Mouse (Mus musculus): ENCODE data around the gene Lsamp. TPM values are rescaled to one million over a fixed set of nuclear protein-coding genes. Genes with fewer than 3 reads are reported as not detected.

The Lsamp gene
- polyA plus RNA-seq, 1 experiment from 2014 or later: 4.0 TPM

- Histone ChIP-seq H3K27ac (no peak overlapping the region), H3K9ac (no peak overlapping the region), H3K4me3 (replicated peaks) (no peak overlapping the region), H3K4me1 (replicated peaks) (no peaks in the 10 kb centered on the region), H3K4me2 (replicated peaks) (no peak overlapping the region), H3K9me3 (no peaks in the 10 kb centered on the region), H3K36me3 (no peaks in the 10 kb centered on the region), H3K27me3 (replicated peaks) (no peaks in the 10 kb centered on the region)
- 83% methylated on average over 2 of the region's 2 CpGs for WGBS
- no peak for ATAC-seq
These were observed 1089.3 kb downstream of the Lsamp start for GRCm38 (mm10) chr16:41073470-41073869.

- Histone ChIP-seq H3K4me2 (replicated peaks) (no peak overlapping the region), H3K9ac (no peak overlapping the region), H3K9me3 (no peaks in the 10 kb centered on the region), H3K27ac (no peak overlapping the region), H3K27me3 (replicated peaks) (no peaks in the 10 kb centered on the region), H3K4me1 (replicated peaks) (no peaks in the 10 kb centered on the region), H3K36me3 (no peaks in the 10 kb centered on the region), H3K4me3 (replicated peaks) (no peak overlapping the region)
- 85% methylated on average over 2 of the region's 2 CpGs for WGBS
- no peak for ATAC-seq
These were observed 1104.5 kb downstream of the Lsamp start for GRCm38 (mm10) chr16:41088648-41089047.

GRCm38 (mm10) chr16:41090092-41090491 lies 1105.9 kb downstream of the Lsamp start:
- Histone ChIP-seq H3K4me3 (replicated peaks) (no peak overlapping the region), H3K36me3 (no peaks in the 10 kb centered on the region), H3K27ac (no peak overlapping the region), H3K4me1 (replicated peaks) (no peaks in the 10 kb centered on the region), H3K9ac (no peak overlapping the region), H3K27me3 (replicated peaks) (no peaks in the 10 kb centered on the region), H3K4me2 (replicated peaks) (no peak overlapping the region), H3K9me3 (no peaks in the 10 kb centered on the region)
- no peak for ATAC-seq
- WGBS: 71% methylated on average over 2 of the region's 2 CpGs

- Histone ChIP-seq H3K9ac (no peak overlapping the region), H3K4me1 (replicated peaks) (no peaks in the 10 kb centered on the region), H3K27me3 (replicated peaks) (no peaks in the 10 kb centered on the region), H3K4me3 (replicated peaks) (no peak overlapping the region), H3K27ac (no peak overlapping the region), H3K9me3 (no peaks in the 10 kb centered on the region), H3K36me3 (no peaks in the 10 kb centered on the region), H3K4me2 (replicated peaks) (no peak overlapping the region)
- ATAC-seq: no peak
These were observed 1107.1 kb downstream of the Lsamp start for GRCm38 (mm10) chr16:41091259-41091658.

- Histone ChIP-seq H3K27me3 (replicated peaks) (no peaks in the 10 kb centered on the region), H3K4me1 (replicated peaks) (no peaks in the 10 kb centered on the region), H3K9me3 (no peaks in the 10 kb centered on the region), H3K27ac (no peak overlapping the region), H3K4me2 (replicated peaks) (no peak overlapping the region), H3K4me3 (replicated peaks) (no peak overlapping the region), H3K36me3 (no peaks in the 10 kb centered on the region), H3K9ac (no peak overlapping the region)
- 73% methylated on average over 3 of the region's 3 CpGs for WGBS
- ATAC-seq: no peak
These were observed 1118.6 kb downstream of the Lsamp start for GRCm38 (mm10) chr16:41102805-41103204.

GRCm38 (mm10) chr16:41124361-41124760 lies 1140.2 kb downstream of the Lsamp start:
- H3K9ac ChIP-seq: no peak overlapping the region
- 77% methylated on average over 2 of the region's 2 CpGs for WGBS
- no peaks in the 10 kb centered on the region for H3K9me3 ChIP-seq
- no peak overlapping the region for H3K27ac ChIP-seq
- H3K4me3 ChIP-seq (replicated peaks): no peak overlapping the region
- H3K36me3 ChIP-seq: no peaks in the 10 kb centered on the region
- H3K27me3 ChIP-seq (replicated peaks): no peaks in the 10 kb centered on the region
- no peaks in the 10 kb centered on the region for H3K4me1 ChIP-seq (replicated peaks)
- ATAC-seq: no peak
- H3K4me2 ChIP-seq (replicated peaks): no peak overlapping the region

GRCm38 (mm10) chr16:41125051-41125450 lies 1140.9 kb downstream of the Lsamp start:
- H3K27me3 ChIP-seq (replicated peaks): no peaks in the 10 kb centered on the region
- no peaks in the 10 kb centered on the region for H3K9me3 ChIP-seq
- no peak overlapping the region for H3K27ac ChIP-seq
- H3K4me3 ChIP-seq (replicated peaks): no peak overlapping the region
- no peaks in the 10 kb centered on the region for H3K4me1 ChIP-seq (replicated peaks)
- 95% methylated on average over 2 of the region's 2 CpGs for WGBS
- ATAC-seq: no peak
- no peak overlapping the region for H3K4me2 ChIP-seq (replicated peaks)
- H3K9ac ChIP-seq: no peak overlapping the region
- H3K36me3 ChIP-seq: no peaks in the 10 kb centered on the region

- Histone ChIP-seq H3K4me1 (replicated peaks) (no peaks in the 10 kb centered on the region), H3K27ac (no peak overlapping the region), H3K4me2 (replicated peaks) (no peak overlapping the region), H3K9ac (no peak overlapping the region), H3K4me3 (replicated peaks) (no peak overlapping the region), H3K27me3 (replicated peaks) (no peaks in the 10 kb centered on the region), H3K36me3 (no peaks in the 10 kb centered on the region), H3K9me3 (no peaks in the 10 kb centered on the region)
- no peak for ATAC-seq
- WGBS: 66% methylated on average over 4 of the region's 4 CpGs
These were observed 1146.9 kb downstream of the Lsamp start for GRCm38 (mm10) chr16:41131053-41131452.

- H3K4me2 ChIP-seq (replicated peaks): no peak overlapping the region
- WGBS: 86% methylated on average over 1 of the region's 1 CpGs
- no peaks in the 10 kb centered on the region for H3K27me3 ChIP-seq (replicated peaks)
- no peak overlapping the region for H3K9ac ChIP-seq
- H3K4me1 ChIP-seq (replicated peaks): no peaks in the 10 kb centered on the region
- no peak overlapping the region for H3K27ac ChIP-seq
- H3K36me3 ChIP-seq: no peaks in the 10 kb centered on the region
- ATAC-seq: no peak
- H3K4me3 ChIP-seq (replicated peaks): no peak overlapping the region
- H3K9me3 ChIP-seq: no peaks in the 10 kb centered on the region
These were observed 1188.7 kb downstream of the Lsamp start for GRCm38 (mm10) chr16:41172839-41173238.

GRCm38 (mm10) chr16:41179557-41179956 lies 1195.4 kb downstream of the Lsamp start:
- Histone ChIP-seq H3K27me3 (replicated peaks) (no peaks in the 10 kb centered on the region), H3K4me3 (replicated peaks) (no peak overlapping the region), H3K36me3 (no peaks in the 10 kb centered on the region), H3K4me2 (replicated peaks) (no peak overlapping the region), H3K4me1 (replicated peaks) (0 out of 2 replicates have a peak, but pooled peaks cover 4% of the 10 kb centered on the region), H3K27ac (no peak overlapping the region), H3K9ac (no peak overlapping the region), H3K9me3 (no peaks in the 10 kb centered on the region)
- 29% methylated on average over 3 of the region's 3 CpGs for WGBS
- no peak for ATAC-seq

GRCm38 (mm10) chr16:41180867-41181266 lies 1196.7 kb downstream of the Lsamp start:
- no peak for ATAC-seq

GRCm38 (mm10) chr16:41210055-41210454 lies 1225.9 kb downstream of the Lsamp start:
- no peak overlapping the region for H3K9ac ChIP-seq
- no peak overlapping the region for H3K4me2 ChIP-seq (replicated peaks)
- no peaks in the 10 kb centered on the region for H3K36me3 ChIP-seq
- WGBS: 92% methylated on average over 5 of the region's 5 CpGs
- no peak overlapping the region for H3K4me3 ChIP-seq (replicated peaks)
- no peaks in the 10 kb centered on the region for H3K27me3 ChIP-seq (replicated peaks)
- ATAC-seq: no peak
- H3K9me3 ChIP-seq: no peaks in the 10 kb centered on the region
- H3K27ac ChIP-seq: no peak overlapping the region
- no peaks in the 10 kb centered on the region for H3K4me1 ChIP-seq (replicated peaks)

More at GRCm38 (mm10) chr16:41180867-41181266, 1196.7 kb downstream of the Lsamp start:
- Histone ChIP-seq H3K27ac (no peak overlapping the region), H3K4me3 (replicated peaks) (no peak overlapping the region), H3K27me3 (replicated peaks) (no peaks in the 10 kb centered on the region), H3K4me2 (replicated peaks) (no peak overlapping the region), H3K4me1 (replicated peaks) (0 out of 2 replicates have a peak, but pooled peaks cover 4% of the 10 kb centered on the region), H3K36me3 (no peaks in the 10 kb centered on the region), H3K9me3 (no peaks in the 10 kb centered on the region), H3K9ac (no peak overlapping the region)
- 56% methylated on average over 3 of the region's 3 CpGs for WGBS

GRCm38 (mm10) chr16:41235829-41236228 lies 1251.7 kb downstream of the Lsamp start:
- H3K9ac ChIP-seq: no peak overlapping the region
- H3K4me3 ChIP-seq (replicated peaks): no peak overlapping the region
- no peak overlapping the region for H3K27ac ChIP-seq
- H3K4me1 ChIP-seq (replicated peaks): no peaks in the 10 kb centered on the region
- no peaks in the 10 kb centered on the region for H3K9me3 ChIP-seq
- H3K27me3 ChIP-seq (replicated peaks): no peaks in the 10 kb centered on the region
- no peak overlapping the region for H3K4me2 ChIP-seq (replicated peaks)
- H3K36me3 ChIP-seq: no peaks in the 10 kb centered on the region
- ATAC-seq: no peak

Measured in intestine, embryonic 15.5 days (tissue).